Mouse (Mus musculus) R1 (cell line): ENCODE measurements around the gene Dnah6.
A peak's percentile ranks its signal among the peaks of the same experiment; 100 is the strongest.

ENCODE experiments used
- DNase-seq: peaks from one replicate; pipeline ENCODE4 v3.0.0-alpha.2; 2018; ENCODE audit warnings: low read depth, low spot score

Dnah6 gene

GRCm38 (mm10) chr6:73221189-73221957 is at the start of gene Dnah6:
Gene Dnah6 (minus strand): TSS chr6:73221651.
- DNase-seq, result peak; percentile 97

GRCm38 (mm10) chr6:73269374-73269773 is 47.9 kb upstream of the Dnah6 start:
- DNase-seq, result no peak

DNA sequence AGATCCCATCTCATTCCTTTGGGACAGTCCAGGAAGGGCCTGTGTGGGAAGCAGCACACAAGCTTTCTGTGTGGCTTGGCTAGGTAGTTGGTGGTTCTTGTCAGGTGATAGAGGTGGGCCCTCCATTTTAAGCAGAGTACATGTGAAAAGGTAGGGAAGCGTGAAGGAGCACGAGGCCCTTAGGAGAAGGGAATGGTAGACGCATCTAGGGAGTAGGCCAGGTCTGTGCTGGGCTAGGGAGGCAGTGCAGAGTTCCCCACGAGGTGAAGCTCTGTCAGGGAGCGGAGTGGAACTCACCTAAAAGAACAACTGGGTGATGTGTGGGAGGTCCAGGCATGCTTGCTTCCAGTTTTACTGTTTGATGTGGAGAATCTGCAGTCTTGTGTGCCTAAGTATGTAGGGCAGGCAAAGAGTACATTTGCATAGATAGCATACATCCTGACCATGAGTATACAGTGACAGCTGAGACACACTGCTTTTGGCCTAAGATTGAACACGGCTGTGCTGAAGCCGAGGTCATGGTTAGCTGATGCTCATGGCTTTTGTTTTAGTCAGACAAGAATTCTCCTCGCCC is 46.4 kb upstream of the Dnah6 start:
- DNase-seq, result no peak

- DNase-seq, result peak; percentile 18
Measured at GRCm38 (mm10) chr6:73264801-73265200, 43.4 kb upstream of the Dnah6 start.

- no peak for DNase-seq
Measured at GRCm38 (mm10) chr6:73260110-73260509, 38.7 kb upstream of the Dnah6 start.

DNA sequence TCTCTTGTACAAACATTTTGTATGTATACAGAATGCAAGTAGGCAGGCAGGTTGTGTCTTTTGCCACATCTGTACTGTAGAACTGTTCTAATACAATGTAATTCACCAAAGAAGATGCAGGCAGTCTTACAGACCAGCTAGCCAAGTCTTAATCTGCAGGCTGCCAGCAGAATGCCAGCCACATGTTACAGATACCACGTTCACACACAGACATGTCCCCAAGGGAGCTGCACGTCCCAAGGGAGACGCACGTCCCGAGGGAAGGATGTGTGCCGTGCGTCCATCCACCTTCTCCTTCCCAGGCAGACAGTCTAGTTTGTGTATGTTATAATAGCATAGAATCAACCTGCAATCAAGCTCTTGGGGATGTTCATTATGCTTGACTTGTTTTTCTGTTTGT is 35.6 kb upstream of the Dnah6 start:
- DNase-seq, result no peak

DNA sequence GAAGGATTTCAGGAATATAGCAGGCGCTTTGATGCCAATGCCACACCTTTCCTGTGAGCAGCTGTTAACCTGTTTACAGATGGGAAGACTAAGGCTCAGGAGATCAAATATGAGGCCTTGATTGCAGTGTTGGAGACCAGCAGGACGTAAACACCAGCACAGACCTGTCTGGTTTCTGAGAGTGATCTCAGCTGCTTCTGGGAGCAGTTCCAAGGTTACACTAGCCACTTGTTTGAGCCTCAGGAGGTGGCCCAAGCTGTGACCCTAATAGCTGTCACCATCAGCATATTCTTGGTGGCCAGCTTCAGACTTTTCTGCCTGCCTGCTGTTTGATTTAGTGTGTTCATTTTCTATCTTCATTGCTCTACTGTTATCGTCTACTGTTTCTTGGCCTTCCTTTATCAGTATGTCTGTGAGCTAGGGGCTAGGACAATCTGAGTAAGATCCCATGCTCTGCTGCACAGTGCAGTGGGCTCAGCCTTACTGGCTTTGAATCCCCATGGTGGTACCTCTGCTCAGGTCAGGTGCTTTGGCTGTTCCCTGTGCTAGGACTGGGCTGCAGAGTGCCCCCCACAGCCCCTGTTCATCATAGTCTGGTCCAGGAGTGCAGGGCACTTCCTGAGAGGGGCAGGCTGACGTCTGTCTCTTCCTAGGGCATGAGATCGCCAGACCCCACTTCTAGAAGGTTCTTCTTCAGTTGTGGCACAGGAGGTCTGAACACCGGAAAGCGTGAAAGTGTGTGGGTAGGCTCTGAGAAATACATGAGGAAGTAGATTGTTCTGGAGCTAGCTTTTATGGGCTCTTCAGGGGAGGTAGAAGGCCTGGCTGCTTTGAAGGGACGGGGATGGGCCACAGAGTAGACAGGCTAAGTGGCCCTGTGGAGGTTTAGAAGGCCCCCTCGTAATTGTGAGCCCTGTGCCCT is 33.1 kb upstream of the Dnah6 start:
- DNase-seq, result no peak

GRCm38 (mm10) chr6:73253584-73253983 is 32.1 kb upstream of the Dnah6 start:
- no peak for DNase-seq

- no peak for DNase-seq
Measured at GRCm38 (mm10) chr6:73253006-73253405, 31.6 kb upstream of the Dnah6 start.

DNA sequence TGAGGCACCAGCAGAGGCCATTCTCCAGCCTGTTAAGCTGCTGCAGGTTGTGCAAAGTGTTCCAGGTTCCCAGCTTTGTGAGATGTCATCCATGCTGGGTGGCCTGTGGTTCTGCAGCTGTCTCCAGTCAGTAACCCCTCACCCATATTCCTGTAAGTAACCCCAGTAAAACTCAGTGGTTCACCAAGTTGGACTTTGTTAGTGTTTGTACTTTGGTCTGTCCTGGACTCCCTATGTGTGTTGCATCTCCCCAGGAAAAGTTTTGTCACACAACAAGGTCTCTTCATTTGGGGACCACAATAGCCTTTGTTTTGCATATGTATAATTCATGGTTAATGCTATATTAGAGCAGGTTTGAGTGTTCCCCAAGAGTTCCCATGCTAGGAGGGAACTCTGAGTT is 30.9 kb upstream of the Dnah6 start:
- no peak for DNase-seq

GRCm38 (mm10) chr6:73251336-73251735 is 29.9 kb upstream of the Dnah6 start:
- DNase-seq, result no peak

DNA sequence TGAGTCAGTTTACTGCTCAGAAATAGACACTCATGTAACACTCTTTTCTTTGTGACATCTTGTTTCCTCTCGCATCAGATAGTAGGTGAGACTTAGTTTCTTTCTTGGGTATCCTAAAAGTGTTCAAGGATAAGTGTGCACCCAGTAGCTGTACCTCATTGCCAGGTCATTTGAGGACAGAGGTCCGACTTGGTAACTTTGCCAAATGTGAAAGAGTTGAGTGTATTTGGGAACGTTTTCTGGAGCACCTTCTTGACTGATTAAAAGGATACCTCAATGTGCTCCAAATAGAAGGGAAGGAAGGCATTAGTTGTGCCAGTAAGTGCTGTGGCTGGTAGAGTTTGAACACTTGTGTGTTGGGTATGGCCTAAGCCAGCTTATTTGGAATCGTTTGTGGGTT is 28.4 kb upstream of the Dnah6 start:
- DNase-seq, result no peak

DNA sequence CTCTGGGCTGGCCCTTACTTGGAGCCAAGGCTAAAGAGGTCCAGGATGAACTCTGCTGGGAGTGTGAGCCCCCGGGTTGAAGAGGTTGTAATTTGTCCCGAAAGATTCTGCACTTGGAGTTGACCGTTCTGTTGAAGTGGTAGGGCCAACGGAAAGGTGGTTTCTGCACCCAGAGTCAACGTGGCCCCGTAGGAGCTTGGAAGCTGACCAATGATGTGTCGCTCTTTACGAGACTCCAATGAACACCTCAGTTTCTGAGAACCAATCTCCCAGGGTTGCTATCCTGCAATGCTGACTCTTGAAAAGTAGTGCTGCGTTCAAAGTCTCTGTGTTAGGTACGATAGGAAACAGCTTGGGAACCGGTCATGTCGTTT is 27.6 kb upstream of the Dnah6 start:
- DNase-seq, result peak; percentile 25

DNA sequence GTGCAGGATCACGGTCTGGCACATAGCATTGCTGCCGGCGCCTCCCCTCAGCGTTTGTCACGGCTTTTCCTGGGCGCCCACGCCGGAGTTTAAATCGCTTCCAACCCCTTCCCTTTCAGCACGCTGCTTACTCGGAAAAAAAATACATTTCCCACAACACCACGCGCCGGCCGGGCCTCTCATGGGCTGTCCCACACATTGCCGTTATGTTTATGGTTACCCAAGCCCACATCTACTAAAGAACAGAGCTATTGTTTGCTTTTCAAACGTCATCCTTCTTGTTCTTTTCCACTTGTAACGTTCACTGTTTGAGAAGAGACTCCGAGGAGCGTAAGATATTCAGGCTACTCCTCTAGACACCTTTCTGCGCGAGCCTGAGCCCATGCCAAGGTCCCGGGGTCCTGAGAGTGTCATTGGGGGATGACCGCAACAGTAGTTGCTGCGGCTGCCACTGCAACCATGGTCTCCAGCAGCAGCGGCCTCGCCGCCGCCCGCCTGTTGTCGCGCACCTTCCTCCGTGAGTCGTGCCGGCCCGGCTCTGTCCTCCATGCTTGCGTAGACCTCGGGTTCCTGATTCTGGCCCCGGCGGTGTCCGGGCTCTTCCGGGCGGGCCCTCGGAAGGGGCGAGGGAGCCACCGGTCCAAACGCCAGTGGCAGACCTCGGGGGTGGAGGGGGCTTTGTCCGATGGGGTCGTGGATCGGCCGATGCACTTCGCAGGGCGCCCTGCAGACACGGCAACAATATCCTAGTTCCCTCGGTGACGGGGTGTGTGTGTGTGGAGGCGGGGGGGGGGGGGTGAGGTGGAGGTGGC is 27.0 kb upstream of the Dnah6 start, which contains the start of gene Suclg1:
Gene Suclg1, plus strand, starts transcription at position 146 of the 812 bp plus-strand sequence.
- DNase-seq, result peak; percentile 92

- DNase-seq, result peak; percentile 86
Measured at GRCm38 (mm10) chr6:73247452-73247851, 26.0 kb upstream of the Dnah6 start.

- DNase-seq, result no peak
Measured at GRCm38 (mm10) chr6:73246821-73247220, 25.4 kb upstream of the Dnah6 start.

GRCm38 (mm10) chr6:73235650-73236049 is 14.2 kb upstream of the Dnah6 start:
- DNase-seq, result no peak

DNA sequence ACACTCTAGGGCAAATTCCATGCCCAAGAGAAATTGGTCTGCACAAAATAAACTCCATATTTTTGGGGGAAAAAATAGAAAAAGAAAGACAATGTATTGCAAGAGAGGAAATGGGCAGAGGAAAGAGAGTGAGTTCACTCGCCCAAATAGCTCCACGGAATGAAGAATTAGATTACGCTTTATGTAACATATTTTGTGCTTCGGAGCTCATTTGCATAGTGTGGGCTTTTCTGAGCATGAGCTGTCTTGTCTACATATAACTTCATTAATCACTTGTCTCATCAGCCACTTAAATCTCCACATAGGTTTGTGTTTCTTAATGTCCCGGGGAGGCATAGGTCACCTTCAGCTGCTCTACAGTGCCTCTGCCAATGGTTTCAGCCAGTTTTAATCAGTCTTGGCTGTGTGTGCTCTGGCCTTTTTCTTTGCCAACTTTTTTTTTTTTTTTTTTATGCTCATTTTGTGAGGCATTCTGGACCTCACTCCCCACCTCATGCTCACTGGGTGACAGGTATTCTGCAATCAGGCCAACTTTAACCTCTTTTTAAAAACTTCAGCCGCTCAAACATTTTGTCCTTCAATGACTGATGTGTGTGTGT is 12.9 kb upstream of the Dnah6 start:
- DNase-seq, result no peak

DNA sequence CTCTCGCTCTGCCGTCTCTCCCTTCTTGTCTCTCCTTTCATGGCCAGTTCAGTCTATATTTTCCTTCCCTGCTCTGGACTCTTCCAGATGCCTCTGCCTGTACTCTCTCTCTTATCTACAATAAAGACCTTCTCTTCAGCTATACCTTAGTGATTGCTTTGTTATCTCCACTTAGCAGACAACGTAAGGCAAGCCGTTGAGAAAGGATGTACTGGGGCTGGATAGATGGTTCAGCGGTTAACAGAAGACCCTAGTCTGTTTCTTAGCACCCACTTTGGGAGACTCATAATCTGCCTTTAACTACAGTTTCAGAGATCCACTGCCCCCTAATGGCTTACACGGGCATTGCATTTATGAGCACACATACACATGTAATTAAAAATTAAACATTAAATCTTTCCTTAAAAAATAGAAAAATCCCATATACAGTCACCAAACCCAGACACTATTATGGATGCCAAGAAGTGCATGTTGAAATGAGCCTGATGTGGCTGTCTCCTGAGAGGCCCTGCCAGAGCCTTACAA is 11.8 kb upstream of the Dnah6 start:
- peak; percentile 69 for DNase-seq

GRCm38 (mm10) chr6:73232152-73232584 is 10.7 kb upstream of the Dnah6 start:
- DNase-seq, result peak; percentile 78

DNA sequence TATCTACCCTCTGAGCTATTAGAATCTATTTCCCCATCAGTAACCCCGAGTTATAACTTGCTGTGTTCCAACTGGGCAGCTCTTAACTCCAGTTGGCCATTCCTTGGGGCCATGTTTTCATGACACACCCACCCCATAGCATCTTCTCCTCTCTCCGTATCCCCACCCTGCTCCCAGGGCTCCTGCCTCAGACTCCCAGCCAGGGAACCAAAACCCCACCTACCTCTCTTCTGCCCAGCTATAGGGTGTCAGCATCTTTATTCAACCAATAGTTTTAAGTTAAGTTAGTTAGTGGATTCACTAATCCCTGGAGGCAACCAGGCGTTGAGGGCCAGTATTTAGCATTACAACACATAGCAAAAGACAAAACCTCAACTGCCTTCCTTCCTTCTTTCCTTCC is 7.4 kb upstream of the Dnah6 start:
- DNase-seq, result peak; percentile 29
